Mouse (Mus musculus) stomach, postnatal 0 days (tissue): ENCODE data around the gene Slc25a12.

Experiments used
- CTCF ChIP-seq: IDR thresholded peaks from 2 replicates; pipeline ENCODE4 v1.5.1; 2016; ENCODE audit warnings: antibody characterized with exemption, low read depth, mild to moderate bottlenecking, moderate library complexity
- EP300 ChIP-seq: optimal IDR thresholded peaks from 2 replicates; pipeline ENCODE3; 2016; ENCODE audit warnings: antibody characterized with exemption

DNA sequence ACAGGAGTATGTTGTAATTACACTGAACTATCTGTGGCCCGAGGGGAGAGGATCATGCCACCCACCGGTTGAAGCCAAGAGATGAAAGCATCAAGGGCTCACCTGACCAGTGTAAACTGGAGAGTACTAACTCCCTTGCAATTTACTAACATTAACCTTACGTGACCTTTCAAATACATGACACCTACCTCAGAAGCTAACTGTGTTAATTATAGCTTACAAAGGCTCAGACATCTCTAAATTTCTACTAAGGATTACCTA, 15.9 kb downstream of the Slc25a12 start:
- TF ChIP-seq CTCF (no peak), EP300 (no peak)
